Mouse (Mus musculus): Measurements from ENCODE around the gene Gsta2.
"Not testable (repeated sequence)": the region's sequence is repeated elsewhere in the genome, so short reads cannot be mapped to it uniquely, and the experiment has no call there.

Gene Gsta2

DNA sequence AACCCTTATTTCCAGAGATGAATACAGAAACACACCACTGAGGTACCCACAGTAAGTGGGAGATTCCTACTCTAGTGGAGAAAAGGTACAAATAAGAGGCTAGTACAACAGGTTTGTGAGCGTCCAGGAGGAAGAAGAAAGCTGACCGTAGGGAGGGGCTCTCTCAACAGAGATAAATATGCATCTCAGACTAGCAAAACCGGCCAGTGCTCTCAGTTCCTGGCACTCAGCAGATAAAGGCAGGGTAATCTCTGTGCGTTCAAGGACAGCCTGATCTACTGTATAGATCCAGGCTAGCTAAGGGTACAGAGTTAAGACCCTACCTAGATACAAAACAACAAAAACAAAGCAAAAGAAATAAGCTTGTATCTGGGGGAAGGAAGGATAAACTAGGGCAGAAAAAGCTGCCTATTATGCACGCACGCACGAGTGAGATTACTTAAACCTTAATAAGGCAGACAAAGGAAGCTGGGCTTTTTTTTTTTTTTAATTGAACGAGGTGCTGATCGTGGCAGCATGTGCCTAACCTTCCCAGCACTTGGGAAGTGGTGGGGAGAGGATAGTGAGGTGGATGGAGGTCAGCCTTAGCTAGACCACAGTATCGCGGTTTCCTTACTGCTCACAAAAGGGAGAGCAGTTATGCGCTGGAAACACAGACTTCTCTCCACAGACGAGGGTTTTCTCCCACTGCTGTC is 10.4 kb upstream of the Gsta2 start:
- DNase-seq = no peak

DNA sequence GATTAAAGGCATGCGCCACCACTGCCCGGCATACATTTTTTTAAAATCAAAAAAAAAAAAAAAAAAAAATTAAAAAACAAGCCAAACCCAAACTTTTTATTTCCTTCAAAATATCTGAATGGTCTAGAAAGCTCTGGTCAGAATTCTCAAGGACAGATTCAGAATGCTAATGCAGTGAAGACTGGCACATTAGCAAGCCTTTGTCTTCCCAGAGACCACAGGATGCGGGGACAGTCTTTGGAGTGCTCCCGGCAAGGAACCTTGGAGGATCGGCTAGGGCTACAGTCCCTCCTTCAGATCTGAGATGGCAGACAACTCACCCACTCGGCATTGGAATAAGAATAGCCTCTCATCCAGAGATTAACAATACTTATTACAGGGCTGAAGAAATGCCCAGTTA is 9.1 kb upstream of the Gsta2 start:
- DNase-seq = no peak

DNA sequence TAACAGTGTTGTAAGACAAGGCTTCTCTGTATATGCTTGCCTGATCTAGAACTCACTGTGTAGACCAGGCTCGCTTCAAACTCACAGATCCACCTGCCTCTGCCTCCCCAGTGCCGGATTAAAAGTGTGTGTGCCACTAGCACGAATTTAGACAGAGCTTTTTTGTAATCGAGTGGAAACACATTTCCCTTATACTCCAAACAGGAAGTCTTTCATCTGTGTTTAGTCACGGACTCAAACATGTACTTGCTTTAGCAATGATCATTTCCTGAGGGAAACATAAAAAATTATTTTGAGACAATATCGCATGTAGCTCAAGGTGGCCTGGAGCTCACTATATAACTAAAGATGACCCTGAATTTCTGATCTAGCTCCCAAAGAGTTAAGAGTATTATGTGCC is 7.8 kb upstream of the Gsta2 start:
- no peak for DNase-seq

DNA sequence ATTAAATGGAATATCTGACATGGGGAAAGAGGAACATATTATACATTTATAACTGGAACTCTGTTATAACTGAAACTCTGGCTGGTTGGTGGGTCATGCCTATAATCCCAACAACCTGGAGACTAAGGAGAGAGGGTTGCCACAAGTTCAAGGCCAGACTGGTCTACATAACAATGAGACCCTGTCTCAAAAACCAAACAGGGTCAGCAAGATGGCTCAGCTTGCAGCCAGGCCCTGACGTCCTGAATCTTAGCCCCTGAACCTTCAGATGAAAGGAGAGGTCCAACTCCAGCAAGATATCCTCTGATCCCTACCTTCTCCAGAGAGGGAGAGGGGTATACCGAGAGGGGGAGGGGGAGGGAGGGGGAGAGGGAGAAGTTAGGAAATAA is 4.9 kb upstream of the Gsta2 start:
- DNase-seq = no peak

DNA sequence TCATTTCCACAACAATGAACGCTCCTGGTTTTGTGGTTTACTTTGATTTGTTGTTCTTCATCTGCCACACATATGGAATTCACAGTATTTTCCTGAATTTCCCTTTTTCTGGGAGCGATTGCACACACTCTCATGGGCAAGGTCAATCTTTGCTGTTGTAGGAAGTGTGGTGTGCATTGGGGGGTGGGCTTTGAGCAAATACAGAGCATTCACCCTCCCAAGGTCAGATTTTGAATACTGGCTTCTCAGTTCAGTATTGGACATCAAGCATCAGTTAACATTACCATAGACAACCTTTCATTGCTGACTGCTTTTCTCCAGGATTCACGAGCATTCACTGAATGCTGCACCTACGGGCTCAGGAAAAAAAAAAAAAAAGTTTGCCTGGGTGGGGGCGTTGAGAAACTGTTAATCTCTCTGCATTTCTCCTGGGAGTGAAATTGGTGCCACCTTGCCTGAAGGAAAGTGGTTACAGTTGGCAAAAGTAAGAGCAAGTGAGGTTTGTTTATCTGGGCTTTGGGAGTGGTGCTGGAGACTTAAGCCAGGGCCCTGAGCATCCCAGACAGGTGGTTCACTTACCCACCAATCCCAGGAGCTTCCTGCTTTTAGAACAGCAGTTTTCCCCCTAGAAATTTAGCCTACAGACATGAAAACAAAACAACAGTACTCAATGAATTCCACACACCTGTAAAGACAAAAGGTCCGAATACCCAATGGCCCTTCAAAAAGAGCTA is 4.3 kb upstream of the Gsta2 start:
- no peak for DNase-seq

DNA sequence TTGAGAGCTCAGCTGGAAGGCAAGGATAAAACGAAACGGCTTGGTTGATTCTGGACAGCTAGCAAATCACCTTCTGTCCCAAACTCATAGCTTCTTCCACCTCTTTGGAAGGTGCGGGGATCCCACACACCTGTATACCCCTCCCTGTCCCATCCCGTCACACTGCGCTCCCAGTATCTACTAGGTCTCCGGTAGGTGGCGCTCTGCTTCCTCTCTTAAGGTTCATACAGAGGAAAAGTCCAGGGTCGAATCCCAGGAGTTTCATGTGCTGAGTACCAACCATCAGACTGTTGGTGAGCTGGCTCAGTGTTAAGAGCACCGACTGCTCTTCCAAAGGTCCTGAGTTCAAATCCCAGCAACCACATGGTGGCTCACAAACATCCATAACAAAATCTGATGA is 2.5 kb upstream of the Gsta2 start:
- peak; percentile 49 to 51 for DNase-seq

DNA sequence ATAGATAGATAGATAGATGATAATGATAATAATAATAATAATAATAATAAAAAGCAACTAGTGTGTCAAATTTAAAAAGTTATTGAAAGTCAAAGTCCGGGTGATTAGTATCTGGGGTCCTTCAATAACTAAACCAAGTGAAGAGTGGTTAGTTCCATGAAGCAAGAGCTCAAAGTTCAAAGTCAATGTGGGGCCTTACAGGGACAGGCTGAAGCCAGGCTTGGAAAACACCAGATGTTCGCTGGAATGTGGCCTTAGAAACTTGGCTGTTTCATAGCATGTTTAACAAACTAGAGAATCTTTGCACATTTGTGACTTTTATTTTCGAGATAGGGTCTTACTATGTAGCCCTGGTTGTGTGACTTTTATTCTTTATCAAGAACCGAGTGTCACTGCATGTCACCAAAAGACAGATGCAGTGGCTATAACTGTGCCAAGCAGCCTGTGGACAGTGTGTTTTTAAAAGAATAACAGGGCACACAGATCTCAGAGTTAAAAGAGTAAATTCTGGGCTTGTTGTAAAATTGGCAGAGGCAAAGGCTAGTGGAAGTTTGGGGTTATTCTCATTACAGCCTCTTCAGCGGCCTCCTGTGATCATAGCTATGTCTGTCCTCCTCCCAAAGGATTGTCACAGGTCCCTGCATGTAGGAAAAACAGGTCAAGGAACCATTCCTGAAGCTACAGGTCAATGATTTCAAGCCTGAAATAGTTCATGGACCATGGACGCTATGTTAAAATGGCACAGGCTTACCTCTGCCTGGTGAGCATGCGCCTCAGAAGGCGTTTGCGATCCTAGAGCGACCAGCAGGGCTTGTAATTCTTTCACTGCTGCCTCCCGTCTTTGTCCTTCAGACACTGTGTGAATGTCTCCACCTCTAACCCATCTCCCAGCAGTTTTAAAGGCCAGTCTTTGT is 666 bp downstream of the Gsta2 start:
- DNase-seq = no peak

DNA sequence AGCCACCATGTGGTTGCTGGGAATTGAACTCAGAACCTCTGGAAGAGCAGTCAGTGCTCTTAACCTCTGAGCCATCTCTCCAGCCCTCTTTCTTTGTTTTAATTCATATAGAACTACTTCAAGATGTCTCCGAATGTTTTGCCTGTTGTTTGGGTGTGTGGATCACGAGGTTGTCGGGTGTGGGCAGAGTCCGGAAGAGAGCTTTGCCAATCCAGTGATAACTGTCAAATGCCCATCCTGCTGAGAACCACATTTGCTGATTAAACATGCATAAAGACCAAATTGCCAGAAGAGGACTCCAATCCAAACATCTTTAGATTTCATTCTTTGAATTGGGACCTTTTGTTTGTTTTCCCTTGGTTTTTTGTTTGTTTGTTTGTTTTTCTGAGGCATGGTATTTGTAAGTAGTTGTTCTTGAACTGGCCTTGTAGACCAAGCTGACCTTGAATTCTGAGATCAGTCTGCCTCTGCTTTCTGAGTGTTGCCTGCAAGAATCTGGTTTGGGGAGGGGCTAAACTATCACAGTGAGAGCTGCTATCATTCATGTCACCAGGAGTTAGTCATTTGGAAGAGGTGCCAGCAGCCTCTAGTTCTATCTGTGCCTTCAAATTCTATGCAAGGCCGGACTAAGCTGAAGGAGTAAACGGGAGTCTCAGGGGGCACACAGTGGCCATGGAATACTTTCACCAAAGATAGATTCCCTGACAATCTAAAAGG is 3.9 kb downstream of the Gsta2 start:
- DNase-seq = no peak

DNA sequence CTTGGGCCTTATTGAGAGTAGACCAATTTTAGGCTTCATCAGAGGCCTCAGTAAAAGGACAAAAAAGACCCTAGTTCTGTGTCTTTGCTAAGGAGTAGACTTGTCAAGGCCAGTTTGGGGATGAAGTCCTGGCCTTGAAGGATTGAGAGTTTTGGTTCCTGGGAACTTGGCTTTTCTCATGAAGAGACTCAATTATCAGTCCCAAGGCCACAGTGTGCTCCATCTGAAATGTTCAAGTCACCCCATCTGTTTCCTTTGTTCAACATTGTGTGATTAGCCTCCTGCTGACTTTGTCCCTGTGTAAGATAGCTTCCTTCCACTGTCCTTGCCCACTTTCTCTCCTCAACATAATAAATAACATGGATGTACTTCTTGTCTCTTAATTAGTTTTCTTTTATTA is 5.6 kb downstream of the Gsta2 start:
- DNase-seq = not testable (repeated sequence)

DNA sequence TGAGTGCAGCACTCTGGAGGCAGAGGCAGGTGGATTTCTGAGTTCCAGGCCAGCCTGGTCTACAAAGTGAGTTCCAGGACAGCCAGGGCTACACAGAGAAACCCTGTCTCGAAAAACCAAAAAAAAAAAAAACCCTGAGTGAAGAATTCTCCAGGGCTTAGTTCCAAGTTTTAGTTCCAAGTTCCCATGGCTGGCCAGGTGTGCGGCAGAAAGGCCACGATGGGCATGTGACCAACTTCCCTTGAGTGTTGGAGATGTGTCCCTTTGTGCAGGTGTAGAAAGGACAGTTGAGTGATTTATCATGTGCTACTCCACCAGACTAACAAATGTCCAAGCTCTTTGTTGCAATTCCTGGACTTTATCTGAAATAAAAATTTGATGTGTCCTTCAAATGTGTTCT is 6.4 kb downstream of the Gsta2 start:
- DNase-seq = not testable (repeated sequence)

DNA sequence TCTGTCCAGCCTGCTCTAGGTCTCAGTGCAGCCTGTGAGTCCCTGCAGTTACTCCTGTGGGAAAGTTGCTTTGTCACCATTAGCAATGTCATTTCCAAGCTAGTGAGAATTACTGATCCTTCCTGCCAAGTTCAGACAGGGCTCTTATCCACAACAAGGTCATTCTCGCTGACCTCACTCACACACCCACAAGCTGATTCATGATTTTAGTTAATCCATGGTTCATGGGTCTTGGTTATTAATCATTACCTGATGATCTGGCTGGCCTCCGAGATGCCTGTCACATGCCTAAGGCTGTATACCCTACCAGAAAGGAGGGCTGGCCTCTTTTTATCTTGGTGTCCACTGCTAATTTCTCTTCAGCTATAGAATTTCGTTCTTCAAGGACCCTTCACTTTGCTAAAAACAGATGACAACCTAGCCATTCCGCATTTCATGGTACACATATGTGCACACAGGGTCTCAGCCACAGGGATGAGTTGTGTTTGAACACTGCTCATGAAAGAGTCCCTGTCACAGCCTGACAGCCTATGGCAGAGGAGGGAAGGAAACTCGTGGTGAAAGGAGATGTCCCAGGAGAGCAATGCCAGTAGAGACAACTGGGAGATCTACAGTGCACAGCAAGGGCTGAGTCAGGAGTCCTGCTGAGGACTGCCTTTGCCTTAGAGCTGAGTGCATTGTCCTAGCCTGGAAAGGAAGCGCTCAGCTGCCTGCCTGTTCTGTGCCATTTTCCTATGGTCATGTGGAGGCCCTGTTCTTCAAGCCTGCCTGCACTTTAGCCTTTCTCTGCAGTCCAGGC is 7.2 kb downstream of the Gsta2 start:
- not testable (repeated sequence) for DNase-seq

DNA sequence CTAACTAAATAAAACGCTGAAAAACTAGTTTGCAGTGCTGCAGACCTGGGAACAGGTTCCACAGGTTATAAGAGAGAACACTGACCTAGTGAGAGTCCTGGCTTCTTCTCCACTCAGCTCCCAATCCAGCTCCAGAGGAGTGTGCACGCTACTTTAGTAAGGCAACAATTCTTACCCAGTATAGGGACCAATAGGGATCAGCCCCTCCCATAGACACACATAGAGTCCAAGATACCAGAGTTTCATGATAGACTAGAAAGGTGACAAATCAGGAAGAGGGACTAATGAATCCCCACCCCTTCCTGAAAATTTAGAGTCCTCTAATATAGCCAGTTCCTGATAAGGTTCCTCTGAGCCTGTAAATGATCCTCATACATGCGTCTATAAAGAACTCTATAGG is 8.6 kb downstream of the Gsta2 start:
- DNase-seq = no peak

DNA sequence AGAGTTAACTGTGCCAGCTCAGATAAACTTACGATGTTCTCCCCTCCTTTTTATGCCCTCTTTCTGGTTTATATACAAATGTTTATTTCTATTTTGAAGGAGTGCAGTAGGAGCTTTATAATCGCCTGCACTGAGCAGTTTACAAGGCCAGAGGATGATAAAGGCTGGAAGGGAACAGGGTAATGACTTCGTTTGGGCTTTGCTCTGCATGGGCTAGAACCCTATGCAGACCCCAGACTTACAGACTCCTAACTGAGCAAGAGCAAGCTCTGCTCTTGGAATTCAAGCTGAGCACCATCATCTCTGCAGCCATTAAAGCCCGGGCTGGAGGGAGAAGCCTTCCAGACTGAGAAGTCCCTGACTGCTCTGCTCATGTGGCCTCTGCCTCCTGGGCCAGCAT is 10.4 kb downstream of the Gsta2 start:
- not testable (repeated sequence) for DNase-seq

DNA sequence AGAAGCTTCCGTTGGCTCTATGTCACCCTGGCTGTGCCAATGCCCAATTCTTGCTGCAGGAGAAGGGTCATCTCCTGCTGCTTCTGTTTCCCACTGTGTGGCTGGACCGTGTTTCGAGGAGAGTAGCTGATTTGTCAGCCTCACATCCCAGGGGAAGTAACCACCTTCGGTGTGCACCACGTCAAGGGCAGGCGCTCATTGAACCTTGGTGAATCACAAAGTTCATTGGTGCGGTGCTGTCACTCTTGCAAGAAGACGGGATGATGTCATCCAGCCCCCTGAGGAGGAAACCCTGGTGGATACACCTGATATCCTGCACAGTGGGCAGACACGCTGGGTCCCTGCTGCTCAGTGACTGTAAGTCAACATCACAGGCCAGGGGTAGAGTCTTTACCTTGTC is 12.5 kb downstream of the Gsta2 start:
- DNase-seq = not testable (repeated sequence)

DNA sequence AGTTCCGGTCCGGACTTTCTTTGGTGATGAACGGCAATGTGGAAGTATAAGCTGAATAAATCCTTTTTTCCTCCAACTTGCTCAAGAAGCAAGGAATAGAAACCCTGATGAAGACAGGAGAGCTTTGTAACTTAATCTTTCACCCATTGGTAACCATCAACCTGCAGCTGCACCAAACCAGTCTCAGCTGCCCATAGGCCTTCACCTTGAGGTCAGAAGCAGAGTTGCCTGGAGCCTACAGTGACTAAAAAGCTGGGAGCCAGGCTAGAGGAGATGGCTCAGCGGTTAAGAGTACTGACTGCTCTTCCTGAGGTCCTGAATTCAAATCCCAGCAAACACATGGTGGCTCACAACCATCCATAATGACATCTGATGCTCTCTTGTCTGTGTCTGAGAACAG is 13.1 kb downstream of the Gsta2 start:
- DNase-seq = not testable (repeated sequence)

DNA sequence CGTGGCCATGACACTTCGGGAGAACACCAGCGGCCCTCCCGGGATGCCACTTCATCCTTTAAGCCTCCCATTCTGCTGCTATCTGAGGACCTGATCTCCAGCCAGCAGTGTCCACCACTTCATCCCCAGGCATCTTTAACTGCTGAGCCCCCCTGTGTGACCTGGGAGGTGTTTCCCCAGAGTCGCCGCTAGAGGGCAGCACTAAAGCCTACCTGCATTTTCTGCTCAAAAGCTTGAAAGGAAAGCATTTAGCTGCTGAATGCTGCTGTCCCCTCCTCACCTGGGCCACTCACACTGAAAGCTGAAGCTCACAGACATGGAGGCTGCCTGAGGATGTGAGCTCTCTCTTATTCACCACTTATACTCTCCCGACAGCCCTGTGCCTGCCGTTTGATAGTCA is 15.3 kb downstream of the Gsta2 start:
- DNase-seq = peak; percentile 13 to 47

DNA sequence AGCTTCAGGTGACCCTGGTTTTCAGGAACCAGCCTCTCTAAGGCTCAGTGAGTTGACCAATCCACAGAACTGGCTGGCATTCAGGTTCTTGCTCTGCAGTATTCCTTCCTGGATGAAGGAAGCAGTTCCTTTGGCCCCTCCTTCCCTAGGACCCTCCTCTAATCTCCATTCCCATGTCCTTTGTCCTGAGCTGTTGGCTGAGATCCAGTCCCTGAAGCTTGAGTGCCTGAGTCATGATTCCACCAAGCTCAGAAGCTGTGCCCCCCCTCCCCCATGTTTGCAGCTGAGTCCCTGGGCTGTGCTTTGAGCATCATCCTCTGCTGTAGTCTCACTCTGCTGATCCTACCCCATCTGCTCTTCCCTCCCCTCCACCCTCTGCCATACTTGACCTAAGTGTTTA is 18.5 kb downstream of the Gsta2 start:
- DNase-seq = not testable (repeated sequence)

DNA sequence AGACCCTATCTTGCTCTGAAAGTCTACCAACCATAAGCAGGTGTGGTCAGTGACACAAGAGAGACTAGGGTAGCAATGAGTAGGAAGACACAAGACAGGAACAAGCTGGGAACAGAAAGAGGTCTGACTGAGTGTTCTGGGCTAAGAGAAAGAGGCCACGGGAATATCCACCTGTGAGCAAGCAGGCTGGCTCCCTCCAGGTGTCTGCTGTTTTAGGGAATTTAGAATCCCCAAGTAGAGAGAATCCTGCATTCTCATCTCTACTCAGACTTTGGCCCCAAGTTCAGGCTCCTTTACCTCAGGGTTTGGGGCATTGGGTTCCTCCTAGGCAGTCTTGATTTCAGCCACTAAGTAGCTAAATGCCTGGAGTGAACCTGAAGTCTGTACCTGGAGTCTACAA is 28.3 kb downstream of the Gsta2 start, which contains the start of gene Omt2b:
Gene Omt2b, plus strand, starts transcription at position 301 of the 400 bp plus-strand sequence.
- DNase-seq = not testable (repeated sequence)

DNA sequence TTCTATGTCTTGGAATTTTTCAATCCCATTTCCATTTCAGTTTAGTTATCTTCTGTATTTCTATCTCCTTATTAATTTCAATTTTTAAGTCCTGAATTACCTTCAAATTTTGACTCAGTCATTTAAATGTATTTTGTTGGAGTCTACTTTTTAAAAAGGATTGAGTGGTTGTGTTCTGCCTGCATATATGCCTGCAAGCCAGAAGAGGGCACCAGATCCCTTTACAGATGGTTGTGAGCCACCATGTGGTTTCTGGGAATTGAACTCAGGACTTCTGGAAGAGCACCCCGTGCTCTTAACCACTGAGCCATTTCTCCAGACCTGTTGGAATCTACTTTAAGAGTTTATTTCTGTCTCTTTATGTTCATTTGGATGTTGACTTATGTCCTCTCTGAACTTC is 36.1 kb downstream of the Gsta2 start:
- DNase-seq = no peak

DNA sequence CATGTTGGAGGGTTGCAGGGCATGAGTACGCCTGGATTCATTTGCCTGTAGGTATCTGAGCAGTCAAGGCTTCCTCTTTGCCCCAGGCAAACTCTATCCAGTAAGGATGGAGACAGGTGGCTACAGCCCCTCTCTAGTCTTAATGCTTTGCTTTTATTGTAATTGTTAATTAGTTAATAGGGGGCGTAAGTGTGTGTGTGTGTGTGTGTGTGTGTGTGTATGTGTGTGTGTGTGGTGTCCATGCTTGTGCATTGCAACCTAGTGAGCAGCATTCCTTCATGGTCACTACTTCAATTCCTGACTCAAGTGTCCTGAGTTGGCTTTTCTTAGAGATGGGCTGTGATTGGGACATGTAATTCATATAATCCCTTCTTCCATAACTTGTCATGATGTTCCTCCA is 40.9 kb downstream of the Gsta2 start, which contains the start of gene Omt2a:
Gene Omt2a, minus strand, starts transcription at position 101 of the 400 bp plus-strand sequence.
- no peak for DNase-seq

DNA sequence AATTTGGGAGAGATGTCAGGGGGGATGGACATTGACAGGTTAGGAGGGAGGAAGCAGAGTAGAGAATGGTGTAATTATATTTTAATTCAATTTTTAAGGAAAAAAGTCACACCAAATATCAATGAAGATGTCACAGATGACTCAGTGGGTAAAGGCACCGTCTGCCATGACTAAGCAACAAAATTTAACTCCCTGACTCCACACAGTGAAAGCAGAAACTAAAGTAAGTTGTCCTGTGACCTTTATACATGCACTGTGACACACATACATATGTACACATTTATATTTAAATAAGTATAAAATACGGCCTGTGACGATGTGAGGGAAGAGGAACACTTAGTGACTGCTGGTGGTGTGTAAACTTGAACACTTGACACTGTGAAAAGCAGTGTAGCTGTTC is 47.5 kb downstream of the Gsta2 start:
- DNase-seq = not testable (repeated sequence)

DNA sequence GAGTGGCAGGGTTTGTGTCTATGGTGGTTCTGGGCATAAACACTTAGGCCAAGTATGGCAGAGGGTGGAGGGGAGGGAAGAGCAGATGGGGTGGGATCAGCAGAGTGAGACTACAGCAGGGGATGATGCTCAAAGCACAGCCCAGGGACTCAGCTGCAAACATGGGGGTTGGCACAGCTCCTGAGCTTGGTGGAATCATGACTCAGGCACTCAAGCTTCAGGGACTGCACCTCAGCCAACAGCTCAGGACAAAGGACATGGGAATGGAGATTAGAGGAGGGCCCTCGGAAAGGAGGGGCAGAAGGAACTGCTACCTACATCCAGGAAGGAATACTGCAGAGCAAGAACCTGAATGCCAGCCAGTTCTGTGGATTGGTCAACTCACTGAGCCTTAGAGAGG is 56.4 kb downstream of the Gsta2 start:
- DNase-seq = not testable (repeated sequence)

Measured in cerebellum, adult 18-20 months (tissue).